Mouse (Mus musculus) embryonic facial prominence, embryonic 11.5 days (tissue): ENCODE data around the gene Map7d1. TPM values are rescaled to one million over a fixed set of nuclear protein-coding genes. Genes with fewer than 3 reads are reported as not detected.
A peak's percentile ranks its signal among the peaks of the same experiment; 100 is the strongest.

Source experiments
- ATAC-seq: fragments of 200-750 bp; cut with Nextera tagmentation; replicated peaks from 2 replicates; pipeline ENCODE4 v1.8.0; 2017; ENCODE audit warnings: low read depth; ENCODE audit not compliant: insufficient number of reproducible peaks, low FRiP score, low TSS enrichment
- DNase-seq: peaks from one replicate; pipeline ENCODE4 v3.0.0-alpha.2; 2015; ENCODE audit warnings: low spot score
- H3K27ac ChIP-seq: fragments of 300-500 bp; sonication (generic); replicated peaks from 2 replicates; pipeline ENCODE4 v1.5.1; 2014; ENCODE audit warnings: mild to moderate bottlenecking, low read depth, low read length, control low read depth
- H3K27me3 ChIP-seq: fragments of 300-500 bp; sonication (generic); 2 replicates; pipeline ENCODE4 v1.6.1; 2014; ENCODE audit warnings: mild to moderate bottlenecking, low read length, moderate library complexity, mixed read lengths; ENCODE audit not compliant: control insufficient read depth, insufficient read depth
- H3K36me3 ChIP-seq: fragments of 300-500 bp; sonication (generic); replicated peaks from 2 replicates; pipeline ENCODE4 v1.6.1; 2014; ENCODE audit warnings: low read depth, mild to moderate bottlenecking, low read length, moderate library complexity, mixed read lengths; ENCODE audit not compliant: control insufficient read depth, insufficient read depth
- H3K4me1 ChIP-seq: fragments of 300-500 bp; sonication (generic); 2 replicates; pipeline ENCODE4 v1.6.1; 2014; ENCODE audit warnings: low read length, mixed read lengths; ENCODE audit not compliant: control insufficient read depth, insufficient read depth
- H3K4me2 ChIP-seq: fragments of 300-500 bp; sonication (generic); 2 replicates; pipeline ENCODE4 v1.6.1; 2014; ENCODE audit warnings: low read depth, mild to moderate bottlenecking, control low read depth, low read length, moderate library complexity
- H3K4me3 ChIP-seq: fragments of 300-500 bp; sonication (generic); 2 replicates; pipeline ENCODE4 v1.5.1; 2014; ENCODE audit warnings: low read depth, low read length, control low read depth
- H3K9ac ChIP-seq: fragments of 300-500 bp; sonication (generic); replicated peaks from 2 replicates; pipeline ENCODE4 v1.6.1; 2014; ENCODE audit warnings: mild to moderate bottlenecking, control low read depth, low read length
- H3K9me3 ChIP-seq: fragments of 300-500 bp; sonication (generic); replicated peaks from 2 replicates; pipeline ENCODE4 v1.6.1; 2016; ENCODE audit warnings: mild to moderate bottlenecking, low read length, inconsistent platforms, mixed read lengths; ENCODE audit not compliant: control insufficient read depth
- WGBS: fragments of 180-500 bp; shearing (Covaris S2); extraction: QIAGEN DNeasy Blood & Tissue Kit; methylation state at CpG from one replicate; pipeline ENCODE4 v1.1.7; 2014; 5-methylcytosine and 5-hydroxymethylcytosine counted together
- polyA plus RNA-seq: library from polyadenylated mRNA; unstranded; fragments of >200 nt; fragmentation: Nextera tagmentation; extraction: Ambion mirVana; gene quantifications from 2 replicates; pipeline ENCODE4 v1.2.1, GENCODE M21; 2014

Map7d1 gene
- polyA plus RNA-seq, 1 experiment from 2014 or later: 47.0 TPM

DNA sequence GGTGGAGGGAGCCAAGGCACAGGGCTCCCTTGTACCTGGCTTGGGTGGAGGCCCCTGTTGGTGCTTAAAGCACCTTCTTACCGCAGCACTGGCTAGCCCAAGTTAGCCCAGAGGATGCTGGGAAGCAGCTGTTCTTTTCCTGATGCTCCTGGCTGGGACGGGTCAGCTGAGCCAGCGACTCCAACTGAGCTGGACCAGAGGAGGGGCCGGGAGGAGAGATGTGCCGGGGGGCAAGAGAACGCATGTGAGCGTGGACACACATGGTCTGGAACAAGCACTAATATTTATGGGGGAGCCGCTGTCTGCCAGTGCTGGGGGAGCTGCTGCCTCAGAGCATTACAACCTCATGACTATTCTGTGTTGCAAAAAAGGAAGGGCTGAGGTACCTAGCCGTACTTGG, 22.8 kb upstream of the Map7d1 start:
- no peak overlapping the region for H3K4me2 ChIP-seq
- 0 out of 2 replicates have a peak, but pooled peaks have one; percentile 14 for ATAC-seq

GRCm38 (mm10) chr4:126278565-126278915, 22.4 kb upstream of the Map7d1 start:
- Histone ChIP-seq H3K4me3 (no peak overlapping the region), H3K27ac (peak overlapping the region; percentile 66), H3K36me3 (0 out of 2 replicates have a peak, but pooled peaks cover 4% of the 10 kb centered on the region), H3K4me1 (0 out of 2 replicates have a peak, but pooled peaks cover 2% of the 10 kb centered on the region), H3K27me3 (no peaks in the 10 kb centered on the region), H3K9me3 (no peaks in the 10 kb centered on the region), H3K4me2 (no peak overlapping the region), H3K9ac (peak overlapping the region; percentile 0; the same call in 1 of the 2 replicates)
- peak; percentile 83 for DNase-seq
- WGBS: 12% methylated on average over 9 of the region's 9 CpGs
- ATAC-seq: peak; percentile 65

More for the DNA sequence above, 22.8 kb upstream of the Map7d1 start:
- Histone ChIP-seq H3K4me1 (0 out of 2 replicates have a peak, but pooled peaks cover 2% of the 10 kb centered on the region), H3K27ac (peak overlapping the region; percentile 66), H3K36me3 (0 out of 2 replicates have a peak, but pooled peaks cover 2% of the 10 kb centered on the region), H3K27me3 (no peaks in the 10 kb centered on the region), H3K4me3 (no peak overlapping the region), H3K9ac (peak overlapping the region; percentile 0; the same call in 1 of the 2 replicates), H3K9me3 (no peaks in the 10 kb centered on the region)
- 26% methylated on average over 9 of the region's 9 CpGs for WGBS
- DNase-seq: no peak

DNA sequence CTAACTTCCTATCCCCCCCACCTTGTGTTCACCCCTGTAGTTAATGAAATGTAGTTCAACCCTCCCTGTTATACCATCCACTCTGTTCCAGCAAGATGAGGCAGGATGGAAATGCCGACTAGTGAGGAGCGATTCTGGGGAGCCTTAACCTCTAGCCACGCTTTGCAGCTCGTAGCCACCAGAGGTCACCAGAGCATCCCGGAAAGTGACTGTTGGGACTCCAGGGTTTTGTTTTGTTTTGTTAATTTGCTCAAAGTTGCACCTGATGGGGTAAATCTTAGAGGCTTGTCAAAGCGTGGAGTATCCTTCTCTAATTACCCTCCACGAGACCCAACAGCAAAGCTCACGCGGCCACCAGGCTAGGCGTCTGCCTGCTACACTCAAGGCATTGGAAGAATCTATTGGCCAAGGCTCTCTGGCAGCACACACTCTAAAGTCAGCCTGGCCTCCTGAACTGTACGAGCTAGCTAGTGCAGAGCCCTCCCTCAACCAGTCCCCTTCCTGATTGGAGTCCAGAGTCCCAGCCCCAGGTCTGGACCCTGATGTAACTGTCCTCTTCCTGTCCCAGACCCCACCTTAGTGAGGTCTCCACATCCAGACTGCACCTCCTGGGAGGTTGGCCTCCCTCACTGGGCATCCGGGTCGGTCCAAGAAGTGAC, 21.9 kb upstream of the Map7d1 start:
- H3K36me3 ChIP-seq: 0 out of 2 replicates have a peak, but pooled peaks cover 4% of the 10 kb centered on the region
- WGBS: 3% methylated on average over 13 of the region's 13 CpGs
- 0 out of 2 replicates have a peak, but pooled peaks cover 2% of the 10 kb centered on the region for H3K4me1 ChIP-seq
- no peaks in the 10 kb centered on the region for H3K9me3 ChIP-seq
- H3K4me2 ChIP-seq: 0 out of 2 replicates have a peak overlapping the region, but pooled peaks have one; percentile 13
- peak overlapping the region; percentile 18; the same call in 1 of the 2 replicates for H3K9ac ChIP-seq
- peak; percentile 85 for DNase-seq
- no peaks in the 10 kb centered on the region for H3K27me3 ChIP-seq
- ATAC-seq: peak; percentile 75
- peak overlapping the region; percentile 30; the same call in 1 of the 2 replicates for H3K27ac ChIP-seq
- no peak overlapping the region for H3K4me3 ChIP-seq

- no peak for DNase-seq
- no peaks in the 10 kb centered on the region for H3K27me3 ChIP-seq
- no peak overlapping the region for H3K27ac ChIP-seq
- H3K4me1 ChIP-seq: 0 out of 2 replicates have a peak, but pooled peaks cover 2% of the 10 kb centered on the region
- H3K9me3 ChIP-seq: no peaks in the 10 kb centered on the region
- H3K9ac ChIP-seq: no peak overlapping the region
- WGBS: 89% methylated on average over 13 of the region's 13 CpGs
- no peak overlapping the region for H3K4me3 ChIP-seq
- no peak for ATAC-seq
- H3K4me2 ChIP-seq: no peak overlapping the region
- H3K36me3 ChIP-seq: peaks cover 6% of the 10 kb centered on the region; the same call in 1 of the 2 replicates
Observed at GRCm38 (mm10) chr4:126275681-126276131, 19.6 kb upstream of the Map7d1 start.

- Histone ChIP-seq H3K4me2 (no peak overlapping the region), H3K36me3 (peaks cover 6% of the 10 kb centered on the region; the same call in 1 of the 2 replicates), H3K4me3 (no peak overlapping the region), H3K27me3 (no peaks in the 10 kb centered on the region), H3K27ac (no peak overlapping the region), H3K4me1 (0 out of 2 replicates have a peak, but pooled peaks cover 2% of the 10 kb centered on the region), H3K9me3 (no peaks in the 10 kb centered on the region), H3K9ac (no peak overlapping the region)
- ATAC-seq (no peak), DNase-seq (no peak)
- 92% methylated on average over 4 of the region's 4 CpGs for WGBS
Observed at GRCm38 (mm10) chr4:126275081-126275480, 18.9 kb upstream of the Map7d1 start.

GRCm38 (mm10) chr4:126273753-126274152, 17.6 kb upstream of the Map7d1 start:
- DNase-seq: no peak
- Histone ChIP-seq H3K4me1 (0 out of 2 replicates have a peak, but pooled peaks cover 2% of the 10 kb centered on the region), H3K27ac (no peak overlapping the region), H3K9me3 (no peaks in the 10 kb centered on the region), H3K4me3 (no peak overlapping the region), H3K27me3 (no peaks in the 10 kb centered on the region), H3K9ac (no peak overlapping the region), H3K4me2 (no peak overlapping the region), H3K36me3 (peaks cover 6% of the 10 kb centered on the region; the same call in 1 of the 2 replicates)
- WGBS: 74% methylated on average over 13 of the region's 13 CpGs
- no peak for ATAC-seq

GRCm38 (mm10) chr4:126269292-126269691, 13.1 kb upstream of the Map7d1 start:
- H3K4me2 ChIP-seq: no peak overlapping the region
- H3K27me3 ChIP-seq: no peaks in the 10 kb centered on the region
- no peak overlapping the region for H3K27ac ChIP-seq
- no peak overlapping the region for H3K4me3 ChIP-seq
- H3K9me3 ChIP-seq: no peaks in the 10 kb centered on the region
- WGBS: 83% methylated on average over 3 of the region's 3 CpGs
- no peak overlapping the region for H3K9ac ChIP-seq
- no peak for ATAC-seq
- H3K4me1 ChIP-seq: no peaks in the 10 kb centered on the region
- no peak for DNase-seq
- peaks cover 6% of the 10 kb centered on the region; the same call in 1 of the 2 replicates for H3K36me3 ChIP-seq
